Mouse (Mus musculus) neural tube, embryonic 12.5 days (tissue): Measurements from ENCODE around the gene Chrnb4. TPM values are rescaled to one million over a fixed set of nuclear protein-coding genes. Genes with fewer than 3 reads are reported as not detected.

Source experiments
- ATAC-seq: fragments of 200-750 bp; cut with Nextera tagmentation; 2 replicates; pipeline ENCODE4 v1.8.0; 2017; ENCODE audit warnings: low read depth, mild to moderate bottlenecking, moderate TSS enrichment, moderate library complexity; ENCODE audit not compliant: low FRiP score
- H3K27ac ChIP-seq: fragments of 300-500 bp; sonication (generic); 2 replicates; pipeline ENCODE4 v1.5.1; 2016
- H3K27me3 ChIP-seq: fragments of 300-500 bp; sonication (generic); replicated peaks from 2 replicates; pipeline ENCODE4 v1.6.1; 2016; ENCODE audit warnings: mild to moderate bottlenecking
- H3K36me3 ChIP-seq: fragments of 300-500 bp; sonication (generic); 2 replicates; pipeline ENCODE4 v1.6.1; 2016; ENCODE audit warnings: mild to moderate bottlenecking
- H3K4me1 ChIP-seq: fragments of 300-500 bp; sonication (generic); 2 replicates; pipeline ENCODE4 v1.6.1; 2016
- H3K4me2 ChIP-seq: fragments of 300-500 bp; sonication (generic); replicated peaks from 2 replicates; pipeline ENCODE4 v1.6.1; 2016; ENCODE audit warnings: mild to moderate bottlenecking
- H3K4me3 ChIP-seq: fragments of 300-500 bp; sonication (generic); 2 replicates; pipeline ENCODE4 v1.5.1; 2016
- H3K9ac ChIP-seq: fragments of 300-500 bp; sonication (generic); 2 replicates; pipeline ENCODE4 v1.6.1; 2016; ENCODE audit warnings: mild to moderate bottlenecking
- H3K9me3 ChIP-seq: fragments of 300-500 bp; sonication (generic); 2 replicates; pipeline ENCODE4 v1.6.1; 2016; ENCODE audit warnings: mild to moderate bottlenecking
- WGBS: fragments of 180-500 bp; shearing (Covaris S2); methylation state at CpG from one replicate; pipeline ENCODE4 v1.1.7; 2016; 5-methylcytosine and 5-hydroxymethylcytosine counted together
- polyA plus RNA-seq: library from polyadenylated mRNA; unstranded; fragments of >200 nt; fragmentation: Nextera tagmentation; extraction: Ambion mirVana; gene quantifications from 2 replicates; pipeline ENCODE4 v1.2.1, GENCODE M21; 2016

Chrnb4 gene
- polyA plus RNA-seq, 1 experiment from 2014 or later = 3.7 TPM

- H3K9ac ChIP-seq = no peak overlapping the region
- H3K4me2 ChIP-seq = no peak overlapping the region
- ATAC-seq = no peak
- no peaks in the 10 kb centered on the region for H3K9me3 ChIP-seq
- no peaks in the 10 kb centered on the region for H3K27me3 ChIP-seq
- peaks cover 23% of the 10 kb centered on the region for H3K4me1 ChIP-seq
- no peaks in the 10 kb centered on the region for H3K36me3 ChIP-seq
- H3K27ac ChIP-seq = no peak overlapping the region
- H3K4me3 ChIP-seq = no peak overlapping the region
- 83% methylated on average over 2 of the region's 2 CpGs for WGBS
These were observed 3.6 kb downstream of the Chrnb4 start for GRCm38 (mm10) chr9:55045001-55045400.

- WGBS = 7% methylated on average over 8 of the region's 8 CpGs
- H3K27me3 ChIP-seq = no peaks in the 10 kb centered on the region
- H3K9ac ChIP-seq = no peak overlapping the region
- H3K36me3 ChIP-seq = no peaks in the 10 kb centered on the region
- H3K4me1 ChIP-seq = peaks cover 19% of the 10 kb centered on the region
- ATAC-seq = peak; percentile 54
- H3K4me3 ChIP-seq = no peak overlapping the region
- H3K27ac ChIP-seq = no peak overlapping the region
- H3K9me3 ChIP-seq = no peaks in the 10 kb centered on the region
- peak overlapping the region; percentile 41 for H3K4me2 ChIP-seq
These were observed 4.9 kb downstream of the Chrnb4 start for GRCm38 (mm10) chr9:55043688-55044087.

- H3K27me3 ChIP-seq = no peaks in the 10 kb centered on the region
- no peak overlapping the region for H3K4me3 ChIP-seq
- no peak overlapping the region for H3K27ac ChIP-seq
- peaks cover 4% of the 10 kb centered on the region; the same call in 1 of the 2 replicates for H3K4me1 ChIP-seq
- no peak for ATAC-seq
- no peak overlapping the region for H3K9ac ChIP-seq
- no peak overlapping the region for H3K4me2 ChIP-seq
- no peaks in the 10 kb centered on the region for H3K9me3 ChIP-seq
- WGBS = 59% methylated on average over 2 of the region's 2 CpGs
- H3K36me3 ChIP-seq = no peaks in the 10 kb centered on the region
These were observed 7.2 kb downstream of the Chrnb4 start for GRCm38 (mm10) chr9:55041389-55041788.

- Histone ChIP-seq H3K9me3 (no peaks in the 10 kb centered on the region), H3K27me3 (no peaks in the 10 kb centered on the region), H3K36me3 (no peaks in the 10 kb centered on the region), H3K4me2 (no peak overlapping the region), H3K27ac (no peak overlapping the region), H3K9ac (no peak overlapping the region), H3K4me1 (peaks cover 4% of the 10 kb centered on the region; the same call in 1 of the 2 replicates), H3K4me3 (no peak overlapping the region)
- 66% methylated on average over 5 of the region's 5 CpGs for whole genome bisulfite sequencing
- ATAC-seq = no peak
These were observed 8.6 kb downstream of the Chrnb4 start for GRCm38 (mm10) chr9:55039983-55040382.

- H3K27ac ChIP-seq = no peak overlapping the region
- H3K36me3 ChIP-seq = no peaks in the 10 kb centered on the region
- no peak overlapping the region for H3K4me3 ChIP-seq
- H3K4me1 ChIP-seq = peaks cover 4% of the 10 kb centered on the region; the same call in 1 of the 2 replicates
- H3K4me2 ChIP-seq = no peak overlapping the region
- H3K27me3 ChIP-seq = no peaks in the 10 kb centered on the region
- ATAC-seq = no peak
- H3K9me3 ChIP-seq = no peaks in the 10 kb centered on the region
- no peak overlapping the region for H3K9ac ChIP-seq
- 86% methylated on average over 8 of the region's 8 CpGs for WGBS
These were observed 9.6 kb downstream of the Chrnb4 start for GRCm38 (mm10) chr9:55038948-55039347.

- no peak overlapping the region for H3K9ac ChIP-seq
- no peaks in the 10 kb centered on the region for H3K4me1 ChIP-seq
- no peaks in the 10 kb centered on the region for H3K36me3 ChIP-seq
- H3K4me2 ChIP-seq = no peak overlapping the region
- WGBS = 64% methylated on average over 6 of the region's 6 CpGs
- H3K27me3 ChIP-seq = peaks cover 3% of the 10 kb centered on the region
- H3K9me3 ChIP-seq = no peaks in the 10 kb centered on the region
- no peak for ATAC-seq
- H3K27ac ChIP-seq = no peak overlapping the region
- H3K4me3 ChIP-seq = no peak overlapping the region
These were observed 17.0 kb downstream of the Chrnb4 start for GRCm38 (mm10) chr9:55031435-55032167.

GRCm38 (mm10) chr9:55026275-55026663, 22.3 kb downstream of the Chrnb4 start, which contains the start of gene Chrna3:
Gene Chrna3 (minus strand): TSS chr9:55026562.
- H3K27ac ChIP-seq = peak within 1 kb of the TSS; percentile 15; the same call in 1 of the 2 replicates
- WGBS = 1% methylated on average over 39 of the region's 39 CpGs

GRCm38 (mm10) chr9:55025534-55026274, 22.9 kb downstream of the Chrnb4 start:
- ATAC-seq = peak; percentile 67
- 8% methylated on average over 38 of the region's 38 CpGs for WGBS
- peak overlapping the region; percentile 54 for H3K4me3 ChIP-seq
- no peaks in the 10 kb centered on the region for H3K36me3 ChIP-seq
- H3K27me3 ChIP-seq = peaks cover 29% of the 10 kb centered on the region
- H3K4me2 ChIP-seq = peak overlapping the region; percentile 72
- H3K27ac ChIP-seq = peak overlapping the region; percentile 15; the same call in 1 of the 2 replicates
- H3K9ac ChIP-seq = peak overlapping the region; percentile 70
- H3K4me1 ChIP-seq = no peaks in the 10 kb centered on the region; the same call in 1 of the 2 replicates
- no peaks in the 10 kb centered on the region for H3K9me3 ChIP-seq

More at GRCm38 (mm10) chr9:55026275-55026663, 22.3 kb downstream of the Chrnb4 start, which contains the start of gene Chrna3:
- Histone ChIP-seq H3K36me3 (no peaks in the 10 kb centered on the region), H3K9me3 (no peaks in the 10 kb centered on the region), H3K4me1 (no peaks in the 10 kb centered on the region; the same call in 1 of the 2 replicates), H3K9ac (peak within 1 kb of the TSS; percentile 70), H3K4me2 (peak within 1 kb of the TSS; percentile 72), H3K4me3 (peak within 1 kb of the TSS; percentile 54), H3K27me3 (peaks cover 29% of the 10 kb centered on the region)
- peak; percentile 64 for ATAC-seq

- Histone ChIP-seq H3K36me3 (peaks cover 11% of the 10 kb centered on the region; the same call in 1 of the 2 replicates), H3K9ac (no peak overlapping the region), H3K4me1 (no peaks in the 10 kb centered on the region; the same call in 1 of the 2 replicates), H3K27me3 (peaks cover 29% of the 10 kb centered on the region), H3K4me3 (no peak overlapping the region), H3K9me3 (no peaks in the 10 kb centered on the region), H3K4me2 (peak overlapping the region; percentile 72), H3K27ac (no peak overlapping the region)
- 46% methylated on average over 13 of the region's 13 CpGs for WGBS
- ATAC-seq = no peak
These were observed 24.5 kb downstream of the Chrnb4 start for GRCm38 (mm10) chr9:55023902-55024583.

GRCm38 (mm10) chr9:55023326-55023725, 25.3 kb downstream of the Chrnb4 start:
- H3K36me3 ChIP-seq = peaks cover 11% of the 10 kb centered on the region; the same call in 1 of the 2 replicates

GRCm38 (mm10) chr9:55016926-55017325, 31.7 kb downstream of the Chrnb4 start:
- H3K4me2 ChIP-seq = no peak overlapping the region
- ATAC-seq = no peak
- H3K9me3 ChIP-seq = no peaks in the 10 kb centered on the region
- WGBS = 85% methylated on average over 3 of the region's 3 CpGs
- no peaks in the 10 kb centered on the region for H3K27me3 ChIP-seq
- no peaks in the 10 kb centered on the region for H3K4me1 ChIP-seq
- no peak overlapping the region for H3K27ac ChIP-seq
- peaks cover 22% of the 10 kb centered on the region for H3K36me3 ChIP-seq
- H3K9ac ChIP-seq = no peak overlapping the region
- no peak overlapping the region for H3K4me3 ChIP-seq

More at GRCm38 (mm10) chr9:55023326-55023725, 25.3 kb downstream of the Chrnb4 start:
- Histone ChIP-seq H3K4me3 (no peak overlapping the region), H3K27me3 (peaks cover 29% of the 10 kb centered on the region), H3K4me2 (no peak overlapping the region), H3K27ac (no peak overlapping the region), H3K9me3 (no peaks in the 10 kb centered on the region), H3K4me1 (no peaks in the 10 kb centered on the region; the same call in 1 of the 2 replicates), H3K9ac (no peak overlapping the region)
- ATAC-seq = no peak
- WGBS = 81% methylated on average over 5 of the region's 5 CpGs
